Mouse (Mus musculus): ENCODE data around the gene Gm49320.

Gm49320 gene

DNA sequence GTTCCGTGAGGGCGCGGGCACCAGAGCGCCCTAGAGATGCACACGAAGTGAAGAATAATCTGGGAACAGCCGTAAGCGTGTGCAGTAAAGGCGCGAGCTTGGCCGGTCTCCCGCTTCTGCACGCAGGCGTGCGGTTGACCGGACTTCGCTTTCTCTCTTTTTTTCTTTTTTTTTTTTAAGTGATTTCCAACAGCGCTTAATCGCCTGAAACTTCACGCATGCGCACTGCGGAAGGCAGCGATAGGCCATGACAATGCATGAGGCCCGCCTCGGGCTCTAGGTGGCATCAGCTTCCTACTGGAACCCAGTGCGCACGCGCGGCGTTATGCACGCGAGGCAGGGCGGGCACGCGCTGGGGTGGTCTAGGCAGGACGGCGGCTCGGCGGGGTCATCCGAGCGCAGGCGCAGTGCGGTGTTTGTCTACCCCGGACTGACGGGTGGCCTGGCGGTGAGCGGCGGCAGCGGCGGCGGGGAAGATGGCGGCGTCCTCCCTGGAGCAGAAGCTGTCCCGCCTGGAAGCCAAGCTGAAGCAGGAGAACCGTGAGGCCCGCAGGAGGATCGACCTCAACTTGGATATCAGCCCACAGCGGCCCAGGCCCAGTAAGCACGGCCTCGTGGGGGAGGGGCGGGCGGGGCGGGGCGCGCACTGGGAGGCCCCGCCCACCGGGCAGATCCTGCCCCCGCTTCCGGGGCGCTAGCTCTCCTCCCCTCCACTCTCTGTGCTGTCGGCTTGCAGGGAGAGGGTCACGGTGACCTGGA is at the start of gene Gm49320, which contains the start of gene Map2k7:
Gm49320 (plus strand) TSS at position 432 of the 759 bp plus-strand sequence.
Map2k7 (plus strand) TSS at position 307 of the 759 bp plus-strand sequence.
- peak; percentile 100 for DNase-seq (ENCODE audit: low spot score)

DNA sequence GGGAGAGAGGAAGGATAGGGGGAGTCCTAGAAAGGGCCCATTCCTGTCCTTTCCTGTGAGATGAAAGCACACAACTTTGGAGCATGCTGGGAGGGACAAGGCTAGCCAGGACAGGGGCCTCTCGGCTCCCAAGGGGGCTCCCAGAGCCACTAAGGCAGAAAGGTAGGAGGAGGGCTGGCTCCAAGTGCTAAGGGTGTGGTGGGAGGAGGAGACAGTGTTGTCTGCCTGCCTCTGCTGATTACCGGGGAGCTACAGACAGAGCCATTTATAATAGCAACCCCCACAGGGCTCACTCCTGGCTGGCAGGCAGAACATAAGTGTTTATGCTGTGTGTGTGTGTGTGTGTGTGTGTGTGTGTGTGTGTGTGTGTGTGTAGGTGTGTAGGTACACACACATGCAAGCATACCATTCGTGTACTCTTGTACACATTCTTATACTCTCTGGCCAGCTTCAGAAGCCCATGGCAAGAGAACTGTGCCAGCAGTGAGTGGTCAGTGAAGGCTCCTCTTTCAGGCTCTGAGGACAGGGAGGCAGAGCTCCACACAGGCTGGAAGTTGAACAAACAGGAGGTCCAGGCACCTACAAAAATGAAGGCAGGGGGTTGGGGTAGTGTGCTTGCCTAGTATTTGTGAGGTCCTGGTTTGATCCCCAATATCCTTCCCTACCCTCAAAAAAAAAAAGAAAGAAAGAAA is 49.5 kb upstream of the Gm49320 start:
- DNase-seq (ENCODE audit: low spot score), result no peak

DNA sequence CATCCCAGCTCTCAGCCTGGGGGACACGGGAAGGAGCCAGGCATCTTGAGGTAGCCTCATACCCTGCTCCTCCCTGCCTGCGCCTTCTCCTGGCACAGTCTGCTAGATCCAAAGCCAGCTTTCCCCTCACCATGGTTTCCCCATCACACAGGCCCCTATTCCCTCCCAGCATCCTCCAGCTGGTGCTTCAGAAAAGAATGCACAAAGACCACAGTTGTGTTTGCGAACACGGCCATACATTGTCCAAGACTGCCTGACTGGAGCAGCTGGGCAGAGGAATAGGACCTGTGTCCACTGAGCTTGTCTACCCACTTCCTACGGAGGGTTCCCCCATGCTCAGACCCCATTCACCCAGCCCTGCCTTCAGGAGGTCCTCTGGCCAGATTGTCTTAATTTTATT is 46.4 kb upstream of the Gm49320 start:
- DNase-seq (ENCODE audit: low spot score), result no peak

DNA sequence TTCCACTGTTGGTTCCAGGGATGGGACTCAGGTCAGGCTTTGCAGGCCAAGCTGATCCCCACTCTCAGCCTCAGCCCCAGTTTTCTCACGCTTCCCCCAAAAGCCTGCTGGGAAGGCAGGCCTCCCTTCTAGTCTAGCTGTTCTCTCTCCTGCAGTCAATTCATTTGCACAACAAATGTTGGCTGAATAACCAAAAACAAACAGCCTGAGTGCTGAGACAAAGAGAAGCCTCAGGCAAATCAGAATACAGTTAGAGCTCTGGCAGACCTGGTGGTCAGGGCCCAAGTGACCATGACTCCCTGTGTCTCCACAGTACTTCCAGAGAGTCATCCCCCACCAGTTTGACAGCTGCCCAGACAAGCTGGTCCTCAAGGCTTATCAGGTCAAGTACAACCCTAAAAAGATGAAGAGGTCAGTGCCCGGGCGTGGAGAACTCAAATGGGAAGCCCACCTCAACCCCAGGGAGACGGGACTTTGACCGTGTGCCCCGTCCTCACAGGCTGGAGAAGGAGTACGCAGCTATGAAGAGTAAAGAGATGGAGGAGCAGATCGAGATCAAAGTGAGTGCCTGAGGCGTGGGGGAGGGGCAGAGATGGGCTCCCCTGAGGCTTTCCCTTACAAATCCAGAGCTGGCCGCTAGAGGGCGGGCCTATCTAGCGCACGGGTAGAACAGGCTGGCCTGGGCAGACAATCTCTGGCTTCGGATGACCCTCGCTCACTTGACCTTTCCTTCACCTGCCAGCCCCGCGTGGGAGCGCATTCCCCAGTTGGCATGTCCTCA is 45.7 kb upstream of the Gm49320 start:
- DNase-seq (ENCODE audit: low spot score), result peak; percentile 87

DNA sequence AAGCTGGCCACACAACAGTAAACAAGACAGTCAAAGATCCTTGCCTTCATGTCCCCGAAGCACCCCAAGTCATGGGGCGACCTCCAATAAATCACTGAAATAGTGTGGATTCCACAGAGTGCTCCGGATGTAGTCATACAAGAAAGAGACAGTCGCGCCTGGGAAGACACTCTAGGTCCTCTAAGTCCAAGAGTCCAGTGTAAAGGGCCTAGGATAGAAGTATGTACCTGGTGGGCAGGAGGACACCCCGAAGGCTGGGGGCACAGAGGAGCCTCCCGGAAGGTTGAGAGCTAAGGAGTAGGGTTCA is 45.1 kb upstream of the Gm49320 start:
- no peak for DNase-seq (ENCODE audit: low spot score)

DNA sequence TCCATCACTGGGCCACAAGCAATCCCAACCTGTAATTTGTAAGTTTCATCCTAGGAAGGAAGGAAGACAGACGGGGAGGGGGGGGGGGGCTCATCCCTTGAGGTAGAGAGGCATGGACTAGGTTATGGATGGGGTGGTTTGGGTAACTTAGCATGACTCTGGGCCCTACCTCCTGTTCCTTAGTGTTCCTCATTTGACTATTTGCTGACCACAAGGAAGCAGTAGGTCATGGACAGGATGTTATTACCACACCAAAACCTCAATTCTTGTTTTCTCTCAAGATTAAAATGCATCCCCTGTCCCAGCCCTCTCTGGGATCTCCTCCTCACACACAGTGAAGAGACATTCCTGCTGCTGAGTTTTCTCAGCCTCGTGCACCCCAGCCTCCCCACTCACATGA is 37.3 kb upstream of the Gm49320 start:
- no peak for DNase-seq (ENCODE audit: low spot score)

DNA sequence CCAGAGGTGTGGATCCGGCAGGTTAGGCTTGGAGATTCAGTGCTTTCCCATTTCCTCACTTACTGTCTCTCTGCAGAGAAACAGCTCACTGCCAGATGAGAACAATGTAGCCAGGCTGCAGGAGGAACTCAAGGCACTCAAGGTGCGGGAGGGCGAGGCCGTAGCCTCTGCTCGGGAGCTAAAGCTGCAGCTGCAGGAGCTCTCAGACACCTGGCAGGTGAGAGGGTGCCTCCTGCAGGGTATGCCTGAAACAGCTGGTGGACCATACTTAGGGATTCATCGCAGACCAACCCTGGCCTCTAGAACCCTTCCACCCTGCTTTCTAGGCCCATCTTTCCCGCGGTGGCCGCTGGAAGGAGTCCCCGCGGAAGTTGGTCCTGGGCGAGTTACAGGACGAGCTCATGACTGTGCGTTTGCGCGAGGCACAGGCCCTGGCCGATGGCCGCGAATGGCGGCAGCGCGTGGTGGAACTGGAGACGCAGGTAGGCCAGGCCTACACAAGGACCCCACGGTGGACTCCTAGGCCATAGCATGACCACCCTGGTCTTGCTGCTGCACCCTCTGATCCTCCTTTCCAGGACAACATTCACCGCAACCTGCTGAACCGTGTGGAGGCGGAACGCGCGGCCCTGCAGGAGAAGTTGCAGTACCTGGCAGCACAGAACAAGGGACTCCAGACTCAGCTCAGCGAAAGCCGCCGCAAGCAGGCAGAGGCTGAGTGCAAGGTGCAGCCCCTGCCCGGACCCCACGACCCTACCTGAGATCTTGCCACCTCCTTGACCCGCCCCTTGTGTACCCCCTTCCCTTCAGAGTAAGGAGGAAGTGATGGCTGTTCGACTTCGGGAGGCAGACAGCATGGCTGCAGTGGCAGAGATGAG is 33.2 kb upstream of the Gm49320 start:
- peak; percentile 21 for DNase-seq (ENCODE audit: low spot score)

DNA sequence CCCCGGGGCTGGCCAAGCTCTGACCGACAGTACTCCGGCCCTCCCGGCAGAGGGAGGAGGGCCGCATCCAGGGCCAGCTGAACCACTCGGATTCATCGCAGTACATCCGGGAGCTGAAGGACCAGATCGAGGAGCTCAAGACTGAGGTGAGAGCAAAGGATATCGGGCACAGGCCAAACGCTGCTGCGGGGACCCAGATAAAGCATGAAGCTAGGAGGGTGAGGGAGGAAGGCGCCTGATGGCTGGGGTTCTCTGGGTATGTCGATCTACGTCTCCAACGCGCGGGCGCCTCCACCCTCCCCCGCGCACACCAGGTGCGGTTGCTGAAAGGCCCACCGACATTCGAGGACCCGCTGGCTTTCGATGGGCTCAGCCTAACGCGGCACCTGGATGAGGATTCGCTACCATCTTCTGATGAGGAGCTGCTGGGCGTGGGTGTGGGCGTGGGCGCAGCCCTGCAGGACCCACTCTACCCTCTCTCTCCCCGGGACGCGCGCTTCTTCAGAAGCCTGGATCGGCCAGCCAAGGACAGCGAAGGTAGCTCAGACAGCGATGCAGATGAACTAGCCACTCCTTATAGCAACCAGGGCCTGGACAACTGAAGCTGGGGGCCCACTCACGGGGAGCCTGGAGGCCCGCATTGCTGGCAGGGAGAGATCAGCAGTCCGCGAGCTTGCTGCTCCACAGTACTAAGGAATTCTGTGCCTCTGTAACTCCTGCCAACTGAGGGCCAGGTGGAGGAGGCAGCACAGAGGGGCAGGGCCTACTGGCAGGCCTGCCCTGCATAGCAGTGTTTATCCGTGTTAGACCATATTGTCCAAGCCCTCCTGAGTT is 32.3 kb upstream of the Gm49320 start:
- DNase-seq (ENCODE audit: low spot score), result peak; percentile 24

DNA sequence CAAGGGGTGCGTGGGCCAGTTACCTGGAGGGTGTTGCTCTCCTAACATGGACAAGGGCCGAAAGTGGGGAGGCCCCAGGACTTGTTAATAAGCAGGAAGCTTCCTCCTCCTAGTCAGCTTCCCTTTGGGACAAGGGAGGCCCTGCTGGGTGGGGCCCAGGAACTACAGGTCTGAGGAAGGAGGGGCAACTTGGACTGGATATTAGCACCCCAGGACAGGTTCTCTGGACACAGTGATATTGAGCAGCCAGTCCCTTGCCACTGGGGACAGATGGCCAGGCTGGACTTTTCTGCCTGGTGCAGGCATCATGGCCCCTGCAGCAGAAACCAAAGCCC is 31.7 kb upstream of the Gm49320 start:
- no peak for DNase-seq (ENCODE audit: low spot score)

DNA sequence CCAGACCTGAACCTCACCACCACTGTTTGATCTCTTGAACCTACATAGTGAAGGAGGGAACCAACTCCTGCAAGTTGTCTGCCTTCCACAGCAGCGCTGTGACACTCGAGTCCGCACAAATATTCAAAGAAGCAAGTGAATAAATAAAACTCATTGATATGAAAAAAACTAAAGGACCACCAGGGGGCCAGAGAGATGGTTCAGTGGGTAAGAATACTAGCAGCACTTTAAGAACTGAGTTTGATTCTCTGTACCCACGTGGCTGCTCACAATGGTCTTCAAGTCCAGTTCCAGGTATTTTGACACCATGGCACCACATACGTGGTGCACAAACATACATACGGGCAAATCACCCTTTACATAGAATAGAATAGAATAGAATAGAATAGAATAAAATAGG is 27.6 kb upstream of the Gm49320 start:
- no peak for DNase-seq (ENCODE audit: low spot score)

DNA sequence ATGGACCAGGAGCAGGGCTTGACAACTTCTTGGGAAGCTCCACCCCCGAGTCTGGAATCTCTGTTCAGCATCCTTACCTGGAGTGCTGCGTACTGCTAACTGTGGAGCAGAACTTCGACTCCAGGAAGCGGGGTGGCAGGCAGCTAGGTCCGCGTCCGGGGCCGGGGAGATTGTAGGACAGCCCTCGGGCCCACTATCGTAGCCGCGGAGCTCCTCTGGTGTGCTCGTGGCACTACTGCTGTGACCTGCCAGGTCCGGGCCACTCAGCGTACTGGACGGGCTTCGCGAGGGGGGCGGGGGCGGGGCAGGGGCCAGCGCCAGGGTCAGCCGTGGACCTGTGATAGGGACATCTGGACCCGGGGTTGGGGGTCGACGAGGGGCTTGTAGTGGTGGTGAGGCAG is 25.9 kb upstream of the Gm49320 start:
- peak; percentile 28 for DNase-seq (ENCODE audit: low spot score)

DNA sequence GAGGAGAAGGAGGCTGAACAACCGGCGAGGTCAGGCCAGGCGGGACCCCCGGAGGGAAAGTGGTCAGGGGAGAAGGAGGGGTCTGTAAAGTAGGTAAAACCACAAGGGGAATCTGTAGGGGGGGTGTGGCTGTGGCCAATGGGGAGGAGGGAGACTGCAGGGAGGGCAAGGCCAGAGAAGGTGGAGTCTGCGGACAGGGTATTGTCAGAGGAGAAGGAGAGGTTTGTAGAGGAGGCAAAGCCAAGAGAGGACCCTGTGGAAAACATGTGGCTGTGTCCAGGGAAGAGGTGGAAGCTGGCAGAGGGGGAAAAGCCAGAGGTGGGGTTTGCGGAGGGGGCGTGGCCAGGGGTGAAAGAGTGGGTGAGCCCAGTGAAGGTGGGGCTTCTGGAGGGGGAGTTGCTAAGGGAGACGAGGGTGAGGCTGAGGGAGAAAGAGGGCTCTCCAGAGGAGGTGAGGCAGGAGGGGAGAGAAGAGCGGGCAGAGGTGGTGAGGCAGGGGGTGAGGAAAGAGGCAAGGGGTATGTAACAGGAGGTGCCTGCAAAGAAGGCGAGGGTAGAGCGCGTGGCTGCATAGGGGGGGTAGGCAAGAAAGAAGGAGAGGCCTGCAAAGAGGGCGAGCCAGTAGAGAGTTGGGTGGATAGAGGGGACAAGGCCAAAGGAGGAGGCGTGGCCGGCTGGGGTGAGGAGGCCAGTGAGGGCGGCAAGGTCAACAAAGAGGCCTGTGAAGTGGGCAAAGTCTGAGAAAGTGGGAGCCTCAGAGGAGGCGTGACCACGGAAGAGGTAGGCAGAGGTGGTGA is 25.3 kb upstream of the Gm49320 start:
- DNase-seq (ENCODE audit: low spot score), result peak; percentile 64

DNA sequence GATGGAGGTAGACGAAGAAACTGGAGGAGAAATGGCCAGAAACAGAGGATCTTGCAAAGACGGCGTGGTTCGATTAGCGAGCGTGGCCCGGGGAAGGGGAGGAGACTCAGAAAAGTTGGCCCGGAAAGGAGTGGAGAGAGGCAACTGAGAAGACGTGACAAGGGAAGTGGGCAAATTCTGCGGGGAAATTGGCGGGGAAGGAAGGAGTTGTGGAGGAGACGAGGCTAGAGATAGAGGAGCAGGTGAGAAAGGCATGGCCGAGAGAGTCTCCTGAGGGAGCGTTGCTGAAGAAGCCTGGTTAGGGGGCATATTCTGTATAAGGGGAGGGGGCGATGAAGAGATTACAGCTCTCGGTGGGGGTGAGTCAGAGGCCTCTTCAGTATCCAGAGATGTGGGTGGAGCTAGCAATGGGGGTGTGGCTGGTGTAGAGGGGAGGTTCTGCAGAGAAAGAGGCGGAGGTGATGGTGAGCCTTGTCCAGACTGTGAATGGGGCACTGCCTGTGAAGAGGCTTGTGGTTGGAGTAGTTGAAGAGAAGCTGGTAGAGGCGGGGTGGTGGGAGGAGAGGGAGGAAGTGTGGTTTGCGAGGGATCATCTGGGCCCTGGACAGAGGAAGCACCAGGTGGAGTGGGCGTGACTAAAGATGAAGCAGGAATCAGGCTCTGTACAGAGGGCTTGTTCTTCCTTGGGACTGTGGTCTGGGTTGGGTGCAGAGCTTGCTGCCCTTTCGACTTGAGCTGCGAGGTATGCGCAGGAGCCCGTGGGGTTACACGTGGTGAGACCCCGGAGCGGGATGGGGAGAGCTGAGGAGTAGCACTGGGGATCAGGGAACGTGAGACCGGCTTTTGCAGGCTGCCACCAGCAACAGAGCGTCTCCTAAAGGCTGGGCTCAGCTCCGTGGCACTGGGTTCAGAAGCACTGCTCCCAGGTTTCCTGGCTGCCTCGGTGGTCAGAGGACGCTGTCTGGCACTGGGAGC is 24.4 kb upstream of the Gm49320 start:
- peak; percentile 73 for DNase-seq (ENCODE audit: low spot score)

DNA sequence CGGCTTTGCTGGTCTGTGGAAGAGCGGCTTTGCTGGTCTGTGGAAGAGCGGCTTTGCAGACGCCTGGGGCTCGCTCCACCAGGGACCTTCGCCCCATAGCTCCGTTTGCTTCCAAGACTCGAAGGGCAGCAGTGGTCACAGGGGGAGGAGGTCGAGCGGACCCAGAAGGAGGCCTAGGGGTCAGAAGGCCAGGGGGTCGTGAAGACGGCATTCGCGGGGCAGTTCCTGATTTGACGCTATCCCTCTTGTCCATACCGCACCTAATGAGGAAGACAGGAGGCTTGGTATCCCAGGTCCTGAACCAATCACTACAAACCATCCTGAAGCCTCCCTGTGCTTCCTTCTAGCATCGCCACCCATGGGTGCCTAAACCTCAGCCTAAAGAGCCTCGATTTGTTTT is 22.4 kb upstream of the Gm49320 start:
- no peak for DNase-seq (ENCODE audit: low spot score)

DNA sequence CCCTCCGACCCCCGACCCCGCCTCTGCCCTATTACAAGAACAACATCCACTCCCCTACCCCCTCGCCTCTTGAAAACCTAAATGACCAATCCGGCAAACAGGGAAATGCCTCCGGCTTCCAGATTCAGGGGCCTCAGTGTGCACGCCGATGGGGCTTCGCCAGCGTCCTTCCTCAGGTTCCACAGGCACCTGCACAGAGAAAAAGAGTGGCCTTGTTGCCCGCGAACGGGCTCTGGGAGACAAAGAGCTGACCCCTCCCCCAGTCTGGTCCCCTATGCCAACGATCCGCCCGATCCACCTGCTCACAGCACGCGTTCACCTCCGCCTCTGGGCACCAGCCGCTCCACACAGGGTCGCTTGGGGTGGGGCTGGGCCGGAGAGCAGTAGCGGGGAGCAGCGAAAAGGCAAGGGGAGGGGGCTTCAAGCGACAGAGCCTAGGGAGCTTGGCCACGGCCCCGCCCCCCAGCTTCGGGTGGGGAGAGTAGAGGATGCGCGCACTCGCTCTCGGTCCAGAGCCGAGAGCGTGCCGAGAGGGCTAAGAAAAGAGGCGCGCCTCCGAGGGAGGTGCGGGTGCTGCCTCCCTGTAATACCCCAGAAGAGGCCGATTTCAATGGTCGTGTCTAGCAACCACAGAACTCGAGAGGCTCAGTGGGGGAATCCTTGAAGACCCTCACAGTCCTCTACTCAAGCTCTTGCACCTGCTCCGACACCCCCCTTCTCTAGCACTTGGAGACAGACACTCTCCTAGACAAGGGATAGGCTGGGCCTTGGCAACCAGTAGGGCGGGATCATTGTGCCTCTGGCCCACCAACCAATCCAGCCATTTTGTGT is 21.7 kb upstream of the Gm49320 start, which contains the start of gene Prr36:
Prr36 (minus strand) TSS at position 669 of the 831 bp plus-strand sequence.
- peak; percentile 79 for DNase-seq (ENCODE audit: low spot score)

DNA sequence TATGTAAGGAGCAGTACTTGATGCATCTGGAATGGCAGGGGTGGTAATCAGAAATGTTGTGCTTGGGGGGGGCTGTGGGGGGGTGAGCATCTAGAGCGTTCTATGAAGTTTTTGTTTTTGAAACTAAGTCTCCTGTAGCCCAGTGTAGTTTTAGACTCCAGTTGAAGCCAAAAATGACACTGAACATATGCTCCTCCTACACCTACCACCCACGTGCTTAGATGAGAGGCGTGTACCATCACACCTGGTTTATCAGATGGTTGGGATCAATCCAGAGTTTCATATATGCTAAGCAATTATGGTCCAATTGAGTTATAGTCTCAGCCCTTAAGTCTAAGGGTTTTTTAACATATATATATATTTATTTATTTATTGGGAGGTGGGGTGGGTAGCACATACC is 19.0 kb upstream of the Gm49320 start:
- DNase-seq (ENCODE audit: low spot score), result no peak

DNA sequence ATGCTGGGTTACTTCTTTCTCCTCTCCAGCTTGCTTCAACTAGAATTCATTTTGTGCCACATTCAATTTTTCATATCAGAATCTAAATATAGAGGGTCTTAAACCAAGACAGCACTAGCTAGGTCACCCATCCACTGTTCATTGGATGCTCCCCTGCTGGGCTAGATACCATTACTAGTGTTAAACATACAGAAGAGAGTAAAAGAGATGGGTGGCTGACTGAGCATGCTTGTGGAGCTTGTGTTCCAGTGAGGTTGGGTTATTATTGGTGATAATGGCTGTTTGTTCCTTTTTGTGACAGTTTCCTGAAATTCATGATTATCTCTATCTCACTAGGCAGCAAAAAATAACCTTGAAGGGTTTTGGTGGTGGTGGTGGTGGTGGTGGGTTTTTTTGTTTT is 16.6 kb upstream of the Gm49320 start:
- no peak for DNase-seq (ENCODE audit: low spot score)

DNA sequence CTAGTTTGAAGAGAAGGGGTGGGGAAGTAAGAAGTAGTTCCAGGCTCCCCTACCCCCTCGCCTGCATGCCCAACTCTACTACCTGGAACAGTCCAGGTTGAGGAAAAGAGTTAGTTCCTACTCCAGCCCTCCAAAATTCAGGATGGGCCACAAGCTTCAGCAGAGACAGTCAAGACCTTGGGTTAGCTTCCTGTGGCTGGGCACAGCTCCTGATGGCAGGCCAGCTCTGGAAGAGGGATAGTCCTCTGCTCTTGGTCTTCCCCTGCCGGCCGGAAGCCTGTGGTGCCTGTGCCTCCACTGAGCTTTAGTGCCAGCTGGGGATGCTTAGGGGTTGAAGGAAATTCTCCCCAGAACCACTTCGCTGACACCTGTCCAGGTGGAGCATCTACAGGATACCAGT is 12.3 kb upstream of the Gm49320 start:
- no peak for DNase-seq (ENCODE audit: low spot score)

Data from embryo, embryonic 10 days (tissue).